ENCODE assay signal across 16 mouse cellular contexts in the genomic region with DNA sequence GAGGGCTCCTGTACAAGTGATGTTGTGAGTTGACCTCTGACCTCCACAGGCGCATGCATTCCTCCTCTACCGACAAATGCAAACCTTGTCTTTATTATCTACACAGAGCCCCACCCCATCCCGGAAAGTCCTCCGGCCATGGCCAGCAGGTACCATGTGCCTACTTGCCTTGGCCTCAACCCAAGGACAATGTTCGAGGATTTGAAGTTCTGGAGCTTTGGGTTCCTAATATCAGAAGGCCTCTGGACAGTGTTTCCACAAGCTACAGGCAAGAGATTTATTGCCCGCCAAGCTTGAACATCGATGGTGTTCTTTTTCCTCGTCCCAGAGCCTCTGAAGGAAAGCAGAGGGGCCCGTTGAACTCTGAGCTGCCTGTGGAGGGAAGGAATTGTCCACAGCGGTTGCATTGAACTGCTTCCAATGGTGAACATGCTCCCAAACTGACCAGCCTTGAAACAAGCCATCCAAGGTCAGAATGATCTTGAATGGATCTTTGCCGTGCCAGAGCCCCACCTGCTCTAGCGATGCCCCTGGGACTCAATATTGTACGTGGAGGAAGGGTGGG.
DNase-seq lines count a peak whose midpoint lies in the region; ATAC-seq lines count a peak whose summit lies in the region.
"Had no signal": no experiment of that assay in that cellular context is flagged by ENCODE, and none has a peak within 500 bp of the region (broad histone marks: within the 10 kb centered on the region; RNA-seq: fewer than 3 reads in every experiment).

No protein-coding gene starts in this region.

- DNase-seq in adrenal gland, adult (ENCODE audit: inconsistent age in 2 of 2, low spot score in 1 of 2), result peak; percentile 78 to 79
- DNase-seq in adrenal gland, postnatal 4 days (ENCODE audit: low spot score in 2 of 2), result no peak
- DNase-seq in ovary, adult 18-20 months (ENCODE audit: low spot score), result peak; percentile 61
- no peak for DNase-seq in ovary, postnatal 36 days (ENCODE audit: low spot score)
- no peak for DNase-seq in cerebellum, adult 11-12 months
- no peak for DNase-seq in thymus, adult 18-20 months
- DNase-seq: cerebellum, adult 18-20 months; heart, postnatal 36 days; kidney, adult 11 months; kidney, postnatal 14 days; liver, embryonic 13.5 days had no signal

- ATAC-seq in limb, embryonic 12.5 days (ENCODE audit: insufficient number of reproducible peaks, insufficient read depth, low FRiP score, low TSS enrichment, low read depth), result no peak
- no peak for ATAC-seq in neural tube, embryonic 14.5 days (ENCODE audit: low read depth)
- ATAC-seq: lung, postnatal 0 days had no signal

- no peaks in the 10 kb centered on the region for H3K36me3 ChIP-seq in limb, embryonic 12.5 days
- no peaks in the 10 kb centered on the region for H3K36me3 ChIP-seq in neural tube, embryonic 14.5 days (ENCODE audit: control insufficient read depth, insufficient read depth, low read length)
- H3K36me3 ChIP-seq: embryonic facial prominence, embryonic 15.5 days; heart, embryonic 12.5 days; liver, embryonic 13.5 days had no signal

- 61% methylated on average over 13 of the region's 13 CpGs for WGBS in limb, embryonic 12.5 days
- 69% methylated on average over 13 of the region's 13 CpGs for WGBS in neural tube, embryonic 14.5 days

- H3K4me1 ChIP-seq in limb, embryonic 12.5 days (replicated peaks), result peaks cover 60% of the 10 kb centered on the region
- H3K4me1 ChIP-seq in neural tube, embryonic 14.5 days (ENCODE audit: control insufficient read depth, insufficient read depth, low read length), result peaks cover 33% of the 10 kb centered on the region
- H3K4me1 ChIP-seq: heart, embryonic 12.5 days; liver, embryonic 13.5 days had no signal

- H3K27me3 ChIP-seq in limb, embryonic 12.5 days, result no peaks in the 10 kb centered on the region
- H3K27me3 ChIP-seq in neural tube, embryonic 14.5 days (ENCODE audit: control insufficient read depth, insufficient read depth, low read length), result no peaks in the 10 kb centered on the region
- H3K27me3 ChIP-seq: liver, embryonic 13.5 days had no signal

- H3K9me3 ChIP-seq in limb, embryonic 12.5 days, result 0 out of 2 replicates have a peak, but pooled peaks cover under 1% of the 10 kb centered on the region
- no peaks in the 10 kb centered on the region for H3K9me3 ChIP-seq in neural tube, embryonic 14.5 days (ENCODE audit: control insufficient read depth, low read length)
- H3K9me3 ChIP-seq: embryonic facial prominence, embryonic 15.5 days; heart, embryonic 12.5 days; liver, embryonic 13.5 days had no signal

- no peak overlapping the region for H3K4me3 ChIP-seq in limb, embryonic 12.5 days (replicated peaks)
- H3K4me3 ChIP-seq in neural tube, embryonic 14.5 days (ENCODE audit: low read depth, low read length), result no peak overlapping the region
- H3K4me3 ChIP-seq: embryonic facial prominence, embryonic 15.5 days; heart, embryonic 12.5 days; liver, embryonic 13.5 days had no signal

- peak overlapping the region; percentile 83 for H3K27ac ChIP-seq in limb, embryonic 12.5 days
- H3K27ac ChIP-seq in neural tube, embryonic 14.5 days (ENCODE audit: low read depth, low read length), result peak overlapping the region; percentile 49; the same call in 1 of the 2 replicates
- H3K27ac ChIP-seq: embryonic facial prominence, embryonic 15.5 days; liver, embryonic 13.5 days had no signal

- H3K4me2 ChIP-seq in limb, embryonic 12.5 days, result no peak overlapping the region
- H3K4me2 ChIP-seq in neural tube, embryonic 14.5 days (ENCODE audit: low read depth, low read length), result no peak overlapping the region
- H3K4me2 ChIP-seq: embryonic facial prominence, embryonic 15.5 days; heart, embryonic 12.5 days; liver, embryonic 13.5 days had no signal

- no peak overlapping the region for H3K9ac ChIP-seq in limb, embryonic 12.5 days (replicated peaks)
- no peak overlapping the region for H3K9ac ChIP-seq in neural tube, embryonic 14.5 days (replicated peaks; ENCODE audit: low read depth, low read length)
- H3K9ac ChIP-seq: embryonic facial prominence, embryonic 15.5 days; heart, embryonic 12.5 days; liver, embryonic 13.5 days had no signal

Comparison
In these comparisons a context has a peak if more than half of its experiments do, and no peak if none do; other contexts are left out.
1. DNase-seq: peak in adrenal gland, adult (2 of 2) and ovary, adult 18-20 months (single experiment); none in adrenal gland, postnatal 4 days (0 of 2), ovary, postnatal 36 days (single experiment), cerebellum, adult 11-12 months (single experiment) and thymus, adult 18-20 months (0 of 2).